Mouse (Mus musculus): ENCODE measurements around the gene Btbd35f26.
"Not testable (repeated sequence)": the region's sequence is repeated elsewhere in the genome, so short reads cannot be mapped to it uniquely, and the experiment has no call there.

The Btbd35f26 gene

DNA sequence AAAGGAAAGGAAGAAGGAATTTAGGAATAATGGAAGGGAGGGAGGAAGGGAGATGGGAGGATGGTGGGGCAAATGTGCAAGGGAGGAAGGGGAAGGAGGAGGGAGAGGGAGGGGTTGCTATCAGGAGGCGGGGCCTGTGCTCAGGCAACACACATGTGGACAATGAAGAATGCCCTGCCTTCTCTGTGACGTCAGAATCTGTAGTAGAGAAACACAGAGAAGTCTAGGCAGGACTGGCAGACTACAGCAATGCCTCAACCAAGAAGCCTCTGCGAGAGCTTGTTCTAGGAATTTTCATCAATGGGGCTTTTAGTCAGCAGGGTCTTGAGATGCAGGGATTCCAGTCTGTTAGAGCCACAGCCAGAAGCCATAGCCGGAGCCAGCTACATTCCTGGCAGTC, at the start of gene Btbd35f26:
Btbd35f26 (plus strand) TSS at position 301 of the 400 bp plus-strand sequence.
- not testable (repeated sequence) for DNase-seq (ENCODE audit: low spot score)

DNA sequence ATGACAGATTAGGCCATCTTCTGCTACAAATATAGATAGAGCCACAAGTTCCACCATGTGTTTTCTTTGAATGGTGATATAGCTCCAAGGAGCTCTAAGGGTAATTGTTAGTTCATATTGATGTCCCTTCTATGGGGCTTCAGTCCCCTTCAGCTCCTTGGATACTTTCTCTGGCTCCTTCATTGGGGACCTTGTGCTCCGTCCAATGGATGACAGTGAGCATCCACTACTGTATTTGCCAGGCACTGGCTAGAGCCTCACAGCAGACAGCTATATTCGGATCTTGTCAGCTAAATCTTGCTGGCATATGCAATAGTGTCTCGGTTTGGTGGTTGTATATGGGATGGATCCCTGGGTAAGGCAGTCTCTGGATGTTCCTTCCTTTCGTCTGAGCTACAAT, 5.7 kb downstream of the Btbd35f26 start:
- DNase-seq (ENCODE audit: low spot score) = not testable (repeated sequence)

DNA sequence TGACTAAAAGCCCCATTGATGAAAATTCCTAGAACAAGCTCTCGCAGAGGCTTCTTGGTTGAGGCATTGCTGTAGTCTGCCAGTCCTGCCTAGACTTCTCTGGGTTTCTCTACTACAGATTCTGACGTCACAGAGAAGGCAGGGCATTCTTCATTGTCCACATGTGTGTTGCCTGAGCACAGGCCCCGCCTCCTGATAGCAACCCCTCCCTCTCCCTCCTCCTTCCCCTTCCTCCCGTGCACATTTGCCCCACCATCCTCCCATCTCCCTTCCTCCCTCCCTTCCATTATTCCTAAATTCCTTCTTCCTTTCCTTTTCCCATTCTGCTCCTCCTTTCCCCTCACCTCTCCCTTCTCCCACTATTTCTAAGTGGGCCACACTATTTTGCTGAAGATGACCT, 47.6 kb downstream of the Btbd35f26 start, which contains the start of gene Btbd35f19:
Btbd35f19 (minus strand) TSS at position 101 of the 400 bp plus-strand sequence.
- not testable (repeated sequence) for DNase-seq (ENCODE audit: low spot score)

Measured in retina, embryonic 14.5 days (tissue).